Mouse (Mus musculus) ES-E14 (cell line): ENCODE data around the gene Trip11.

ENCODE experiments used
- HCFC1 ChIP-seq: IDR thresholded peaks from 2 replicates; pipeline ENCODE4 v1.6.1; 2012; ENCODE audit warnings: low read length, inconsistent platforms, borderline replicate concordance; ENCODE audit not compliant: insufficient read depth
- MAFK ChIP-seq: IDR thresholded peaks from 2 replicates; pipeline ENCODE4 v1.6.1; 2014; ENCODE audit warnings: mild to moderate bottlenecking, low read depth, low read length, inconsistent platforms; ENCODE audit not compliant: insufficient read depth
- ZNF384 ChIP-seq: IDR thresholded peaks from 2 replicates; pipeline ENCODE4 v1.6.1; 2012; ENCODE audit warnings: low read depth, low read length, inconsistent platforms

DNA sequence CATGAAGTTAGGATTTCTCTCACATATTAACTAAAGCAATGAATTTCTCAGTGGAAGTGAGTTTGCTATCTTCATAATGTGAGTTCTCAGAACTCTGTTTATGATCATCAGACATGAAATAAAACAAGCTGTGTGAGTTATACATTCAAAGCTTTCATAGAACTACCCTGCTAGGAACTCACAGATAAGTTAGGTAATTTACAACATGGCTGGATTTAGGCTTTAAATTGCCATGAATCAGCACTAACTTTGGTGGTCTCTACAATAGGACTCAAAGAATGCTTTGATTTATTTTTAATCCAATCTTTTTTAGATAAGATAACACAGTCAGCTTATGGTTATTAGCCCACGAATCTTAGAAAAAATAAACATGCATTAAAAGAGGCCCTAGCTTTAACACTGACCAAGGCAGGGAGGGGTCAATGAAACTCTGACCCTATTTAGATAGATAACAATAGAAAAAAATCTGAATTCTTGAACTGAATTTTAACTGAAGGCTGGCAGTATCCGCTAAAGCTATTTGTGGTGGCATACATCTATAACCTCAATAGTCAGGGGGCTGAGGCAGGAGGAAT is 13.3 kb downstream of the Trip11 start:
- no peak for TF ChIP-seq MAFK
- no peak for TF ChIP-seq HCFC1
- no peak for TF ChIP-seq ZNF384
